In genomic region chr7:76392296-76392940, GRCm38 (mm10) we compare ENCODE assay signal across 8 mouse cellular contexts.
A peak's percentile ranks its signal among the peaks of the same experiment; 100 is the strongest.
DNase-seq lines count a peak whose midpoint lies in the region; ATAC-seq lines count a peak whose summit lies in the region.

No protein-coding gene starts in this region.

- no peak for DNase-seq in frontal cortex, postnatal 14 days (ENCODE audit: low spot score in 2 of 2)
- DNase-seq in right cerebral cortex, postnatal 14 days: peak; percentile 6
- DNase-seq in right cerebral cortex, postnatal 36 days (ENCODE audit: low spot score in 2 of 2): no peak
- DNase-seq in liver, embryonic 13.5 days: no peak
- DNase-seq in cerebellum, adult 11 months: no peak
- no peak for DNase-seq in layer of hippocampus, adult 9-10 months (ENCODE audit: low spot score)
- DNase-seq in right cerebral cortex, adult 2 months (ENCODE audit: low spot score in 2 of 2): no peak

- 15% methylated on average over 15 of the region's 15 CpGs for WGBS in liver, embryonic 13.5 days (ENCODE audit: insufficient replicate concordance)

- ATAC-seq in frontal cortex, adult (ENCODE audit: low TSS enrichment): peak; percentile 76
- no peak for ATAC-seq in liver, embryonic 13.5 days (ENCODE audit: low read depth)

- no peak overlapping the region for H3K9ac ChIP-seq in liver, embryonic 13.5 days

- H3K4me3 ChIP-seq in liver, embryonic 13.5 days (replicated peaks): no peak overlapping the region

- H3K9me3 ChIP-seq in liver, embryonic 13.5 days (replicated peaks): no peaks in the 10 kb centered on the region

- no peaks in the 10 kb centered on the region for H3K27me3 ChIP-seq in liver, embryonic 13.5 days

- no peak overlapping the region for H3K27ac ChIP-seq in liver, embryonic 13.5 days

- no peaks in the 10 kb centered on the region for H3K4me1 ChIP-seq in liver, embryonic 13.5 days (replicated peaks)

- no peaks in the 10 kb centered on the region for H3K36me3 ChIP-seq in liver, embryonic 13.5 days

- H3K4me2 ChIP-seq in liver, embryonic 13.5 days: 0 out of 2 replicates have a peak overlapping the region, but pooled peaks have one; percentile 12
